Mouse (Mus musculus): ENCODE measurements at regions not wholly inside any gene's neighbourhood (a gene's known extent, or its start where the extent isn't known, plus 50 kb on each side); places are given as distances from the start of the nearest gene placed in this dataset.

GRCm38 (mm10) chr19:15340305-15340983 lies 606.7 kb downstream of the Psat1 start:
- TF ChIP-seq POLR2A (IDR thresholded peaks at IDR 0.05; ENCODE audit: insufficient read depth, low read depth, low read length) (no peak), EP300 (IDR thresholded peaks at IDR 0.05; ENCODE audit: insufficient read depth, low read depth, low read length) (no peak), CTCF (IDR thresholded peaks at IDR 0.05) (no peak)
- 65% methylated on average over 19 of the region's 19 CpGs for WGBS
- Histone ChIP-seq H3K4me3 (no peak overlapping the region), H3K36me3 (ENCODE audit: control insufficient read depth, insufficient read depth, low read length) (no peaks in the 10 kb centered on the region), H3K27ac (no peak overlapping the region), H3K4me1 (ENCODE audit: control insufficient read depth, insufficient read depth, low read length) (no peaks in the 10 kb centered on the region), H3K9ac (ENCODE audit: low read depth, low read length) (no peak overlapping the region), H3K27me3 (ENCODE audit: control insufficient read depth, insufficient read depth, low read length) (no peaks in the 10 kb centered on the region), H3K79me2 (replicated peaks; ENCODE audit: control insufficient read depth, insufficient read depth, low read length) (no peaks in the 10 kb centered on the region)
- intact Hi-C loops (cut with DNase I): no loop called here
- DNase-seq: no peak

- no peaks in the 10 kb centered on the region for H3K36me3 ChIP-seq (ENCODE audit: control insufficient read depth, insufficient read depth, low read length)
- peak in 1 of 2 experiments; percentile 15 for DNase-seq
- no peaks in the 10 kb centered on the region for H3K27me3 ChIP-seq (ENCODE audit: control insufficient read depth, insufficient read depth, low read length)
- H3K27ac ChIP-seq: no peak overlapping the region
- no peaks in the 10 kb centered on the region for H3K4me1 ChIP-seq (ENCODE audit: control insufficient read depth, insufficient read depth, low read length)
- WGBS: 78% methylated on average over 11 of the region's 11 CpGs
- H3K79me2 ChIP-seq (replicated peaks; ENCODE audit: control insufficient read depth, insufficient read depth, low read length): no peaks in the 10 kb centered on the region
- H3K9ac ChIP-seq (ENCODE audit: low read depth, low read length): no peak overlapping the region
- H3K4me3 ChIP-seq: no peak overlapping the region
- no peak for TF ChIP-seq EP300 (IDR thresholded peaks at IDR 0.05; ENCODE audit: insufficient read depth, low read depth, low read length)
- no peak for TF ChIP-seq POLR2A (IDR thresholded peaks at IDR 0.05; ENCODE audit: insufficient read depth, low read depth, low read length)
- TF ChIP-seq CTCF (IDR thresholded peaks at IDR 0.05): no peak
- intact Hi-C loops (cut with DNase I): no loop called here
Observed at GRCm38 (mm10) chr19:15339979-15340304, 607.2 kb downstream of the Psat1 start.

- Histone ChIP-seq H3K36me3 (ENCODE audit: control insufficient read depth, insufficient read depth, low read length) (no peaks in the 10 kb centered on the region), H3K79me2 (replicated peaks; ENCODE audit: control insufficient read depth, insufficient read depth, low read length) (no peaks in the 10 kb centered on the region), H3K4me1 (ENCODE audit: control insufficient read depth, insufficient read depth, low read length) (no peaks in the 10 kb centered on the region), H3K4me3 (no peak overlapping the region), H3K27ac (no peak overlapping the region), H3K27me3 (ENCODE audit: control insufficient read depth, insufficient read depth, low read length) (no peaks in the 10 kb centered on the region), H3K9ac (ENCODE audit: low read depth, low read length) (no peak overlapping the region)
- peak in 1 of 2 experiments; percentile 15 for DNase-seq
- TF ChIP-seq POLR2A (IDR thresholded peaks at IDR 0.05; ENCODE audit: insufficient read depth, low read depth, low read length): no peak
- no peak for TF ChIP-seq CTCF (IDR thresholded peaks at IDR 0.05)
- no peak for TF ChIP-seq EP300 (IDR thresholded peaks at IDR 0.05; ENCODE audit: insufficient read depth, low read depth, low read length)
- intact Hi-C loops (cut with DNase I): no loop called here
- 40% methylated on average over 3 of the region's 3 CpGs for WGBS
Observed at GRCm38 (mm10) chr19:15330155-15330554, 617.0 kb downstream of the Psat1 start.

GRCm38 (mm10) chr19:15299474-15299873 lies 647.7 kb downstream of the Psat1 start:
- intact Hi-C loops (cut with DNase I): no loop called here
- no peak overlapping the region for H3K9ac ChIP-seq (ENCODE audit: low read depth, low read length)
- no peak overlapping the region for H3K27ac ChIP-seq
- no peak for TF ChIP-seq EP300 (IDR thresholded peaks at IDR 0.05; ENCODE audit: insufficient read depth, low read depth, low read length)
- TF ChIP-seq CTCF (IDR thresholded peaks at IDR 0.05): peak; percentile 43
- WGBS: 40% methylated on average over 6 of the region's 6 CpGs
- no peak for DNase-seq
- no peaks in the 10 kb centered on the region for H3K79me2 ChIP-seq (replicated peaks; ENCODE audit: control insufficient read depth, insufficient read depth, low read length)
- H3K4me1 ChIP-seq (ENCODE audit: control insufficient read depth, insufficient read depth, low read length): no peaks in the 10 kb centered on the region
- no peak overlapping the region for H3K4me3 ChIP-seq
- H3K27me3 ChIP-seq (ENCODE audit: control insufficient read depth, insufficient read depth, low read length): no peaks in the 10 kb centered on the region
- H3K36me3 ChIP-seq (ENCODE audit: control insufficient read depth, insufficient read depth, low read length): no peaks in the 10 kb centered on the region

- WGBS: 89% methylated on average over 2 of the region's 2 CpGs
- no peaks in the 10 kb centered on the region for H3K27me3 ChIP-seq (ENCODE audit: control insufficient read depth, insufficient read depth, low read length)
- no peaks in the 10 kb centered on the region for H3K4me1 ChIP-seq (ENCODE audit: control insufficient read depth, insufficient read depth, low read length)
- no peaks in the 10 kb centered on the region for H3K36me3 ChIP-seq (ENCODE audit: control insufficient read depth, insufficient read depth, low read length)
- intact Hi-C loops (cut with DNase I): no loop called here
- H3K79me2 ChIP-seq (replicated peaks; ENCODE audit: control insufficient read depth, insufficient read depth, low read length): no peaks in the 10 kb centered on the region
- TF ChIP-seq POLR2A (IDR thresholded peaks at IDR 0.05; ENCODE audit: insufficient read depth, low read depth, low read length): no peak
- H3K27ac ChIP-seq: no peak overlapping the region
- DNase-seq: no peak
- H3K4me3 ChIP-seq: no peak overlapping the region
- no peak overlapping the region for H3K9ac ChIP-seq (ENCODE audit: low read depth, low read length)
Observed at GRCm38 (mm10) chr19:15285016-15285415, 662.1 kb downstream of the Psat1 start.

- Histone ChIP-seq H3K4me1 (ENCODE audit: control insufficient read depth, insufficient read depth, low read length) (no peaks in the 10 kb centered on the region), H3K9ac (ENCODE audit: low read depth, low read length) (no peak overlapping the region), H3K36me3 (ENCODE audit: control insufficient read depth, insufficient read depth, low read length) (no peaks in the 10 kb centered on the region), H3K27ac (no peak overlapping the region), H3K4me3 (no peak overlapping the region), H3K27me3 (ENCODE audit: control insufficient read depth, insufficient read depth, low read length) (no peaks in the 10 kb centered on the region), H3K79me2 (replicated peaks; ENCODE audit: control insufficient read depth, insufficient read depth, low read length) (no peaks in the 10 kb centered on the region)
- intact Hi-C loops (cut with DNase I): no loop called here
- DNase-seq: no peak
- TF ChIP-seq CTCF (IDR thresholded peaks at IDR 0.05): no peak
- no peak for TF ChIP-seq POLR2A (IDR thresholded peaks at IDR 0.05; ENCODE audit: insufficient read depth, low read depth, low read length)
- no peak for TF ChIP-seq EP300 (IDR thresholded peaks at IDR 0.05; ENCODE audit: insufficient read depth, low read depth, low read length)
- 64% methylated on average over 3 of the region's 3 CpGs for WGBS
Observed at GRCm38 (mm10) chr19:15242781-15243180, 644.9 kb upstream of the Tle4 start.
